In the genomic region with DNA sequence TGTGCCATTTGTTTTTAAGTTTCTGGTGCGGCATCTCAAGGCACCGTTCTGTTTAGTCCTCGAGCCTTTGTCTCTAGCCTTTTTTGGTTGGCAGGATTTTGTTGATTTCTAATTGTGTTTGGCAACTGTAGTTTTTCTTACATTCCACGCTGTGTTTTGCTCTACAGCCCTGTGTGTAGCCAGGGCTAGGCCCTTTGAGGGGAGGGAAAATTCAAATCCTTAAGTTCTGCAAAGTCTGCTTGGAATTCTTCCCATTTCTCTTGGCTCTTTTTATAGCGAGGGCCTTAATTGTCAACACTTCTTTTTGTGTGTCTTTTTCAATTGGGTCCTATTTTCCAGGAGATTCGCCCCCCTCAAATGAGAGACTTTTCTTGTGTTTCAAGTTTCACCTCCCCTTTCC, we compare ENCODE assay signal across 19 mouse cellular contexts.
DNase-seq lines count a peak whose midpoint lies in the region; ATAC-seq and TF ChIP-seq lines count a peak whose summit lies in the region.
"Had no signal": no experiment of that assay in that cellular context is flagged by ENCODE, and none has a peak within 500 bp of the region (broad histone marks: within the 10 kb centered on the region; RNA-seq: fewer than 3 reads in every experiment).

No protein-coding gene starts in this region.

- no peak for TF ChIP-seq POLR2A in brain, embryonic 14.5 days (IDR thresholded peaks at IDR 0.05; ENCODE audit: borderline replicate concordance, extremely low read depth, insufficient read depth, insufficient read length, poor library complexity, severe bottlenecking)

- peak overlapping the region; percentile 78; the same call in 1 of the 2 replicates for H3K27ac ChIP-seq in hindbrain, embryonic 10.5 days
- no peak overlapping the region for H3K27ac ChIP-seq in hindbrain, embryonic 11.5 days (ENCODE audit: low read depth, low read length)
- H3K27ac ChIP-seq in embryonic facial prominence, embryonic 10.5 days (replicated peaks), result 0 out of 2 replicates have a peak overlapping the region, but pooled peaks have one; percentile 41
- H3K27ac ChIP-seq in limb, embryonic 10.5 days, result no peak overlapping the region
- H3K27ac ChIP-seq: embryonic facial prominence, embryonic 12.5 days; hindbrain, embryonic 15.5 days had no signal

- no peak for DNase-seq in hindbrain, embryonic 10.5 days (ENCODE audit: low spot score)
- DNase-seq in hindbrain, embryonic 11.5 days (ENCODE audit: low spot score), result no peak
- DNase-seq in brain, embryonic 14.5 days (ENCODE audit: low read depth), result peak; percentile 84
- no peak for DNase-seq in embryonic facial prominence, embryonic 10.5 days (ENCODE audit: low spot score)
- DNase-seq in limb, embryonic 10.5 days (ENCODE audit: low spot score), result peak; percentile 21
- DNase-seq in adrenal gland, postnatal 25 days, result no peak
- DNase-seq: adrenal gland, adult 2 months; adrenal gland, postnatal 36 days; cerebellum, adult 11 months; cerebellum, adult 8-10 months; cerebellum, postnatal 14 days; embryo, embryonic 11 days; gastrocnemius, postnatal 14 days; heart, postnatal 36 days; kidney, adult 11 months; kidney, adult 9 months had no signal

- H3K36me3 ChIP-seq in hindbrain, embryonic 10.5 days, result no peaks in the 10 kb centered on the region
- H3K36me3 ChIP-seq in hindbrain, embryonic 11.5 days (ENCODE audit: control insufficient read depth, insufficient read depth, low read length), result no peaks in the 10 kb centered on the region
- H3K36me3 ChIP-seq in embryonic facial prominence, embryonic 10.5 days (replicated peaks), result no peaks in the 10 kb centered on the region
- H3K36me3 ChIP-seq in limb, embryonic 10.5 days, result no peaks in the 10 kb centered on the region
- H3K36me3 ChIP-seq: embryonic facial prominence, embryonic 12.5 days; heart, embryonic 12.5 days; hindbrain, embryonic 15.5 days had no signal

- H3K4me2 ChIP-seq in hindbrain, embryonic 11.5 days (replicated peaks; ENCODE audit: low read depth, low read length), result no peak overlapping the region
- H3K4me2 ChIP-seq: embryonic facial prominence, embryonic 12.5 days had no signal

- no peaks in the 10 kb centered on the region for H3K9me3 ChIP-seq in hindbrain, embryonic 10.5 days
- no peaks in the 10 kb centered on the region for H3K9me3 ChIP-seq in hindbrain, embryonic 11.5 days (ENCODE audit: control insufficient read depth, low read length)
- no peaks in the 10 kb centered on the region for H3K9me3 ChIP-seq in embryonic facial prominence, embryonic 10.5 days
- H3K9me3 ChIP-seq in limb, embryonic 10.5 days (replicated peaks), result no peaks in the 10 kb centered on the region
- H3K9me3 ChIP-seq: embryonic facial prominence, embryonic 12.5 days; heart, embryonic 12.5 days; hindbrain, embryonic 15.5 days had no signal

- H3K4me1 ChIP-seq in hindbrain, embryonic 10.5 days (replicated peaks), result peaks cover 61% of the 10 kb centered on the region
- H3K4me1 ChIP-seq in hindbrain, embryonic 11.5 days (replicated peaks; ENCODE audit: control insufficient read depth, insufficient read depth, low read length), result peaks cover 8% of the 10 kb centered on the region
- peaks cover 48% of the 10 kb centered on the region for H3K4me1 ChIP-seq in embryonic facial prominence, embryonic 10.5 days
- peaks cover 41% of the 10 kb centered on the region for H3K4me1 ChIP-seq in limb, embryonic 10.5 days

- H3K9ac ChIP-seq in hindbrain, embryonic 11.5 days (ENCODE audit: low read depth, low read length), result no peak overlapping the region
- H3K9ac ChIP-seq: embryonic facial prominence, embryonic 12.5 days; hindbrain, embryonic 15.5 days had no signal

- ATAC-seq in hindbrain, embryonic 11.5 days (ENCODE audit: low FRiP score), result no peak

- TF ChIP-seq CTCF in brain, embryonic 14.5 days (IDR thresholded peaks at IDR 0.05; ENCODE audit: borderline replicate concordance, extremely low read depth, insufficient read depth, insufficient read length), result no peak

- 24% methylated on average over 6 of the region's 6 CpGs for WGBS in hindbrain, embryonic 10.5 days
- WGBS in hindbrain, embryonic 11.5 days, result 25% methylated on average over 6 of the region's 6 CpGs
- WGBS in embryonic facial prominence, embryonic 10.5 days, result 54% methylated on average over 6 of the region's 6 CpGs
- 56% methylated on average over 6 of the region's 6 CpGs for WGBS in limb, embryonic 10.5 days

- 0 out of 2 replicates have a peak, but pooled peaks cover 3% of the 10 kb centered on the region for H3K27me3 ChIP-seq in hindbrain, embryonic 10.5 days (ENCODE audit: insufficient read depth, poor library complexity, severe bottlenecking)
- no peaks in the 10 kb centered on the region for H3K27me3 ChIP-seq in hindbrain, embryonic 11.5 days (ENCODE audit: control insufficient read depth, insufficient read depth, low read length)
- no peaks in the 10 kb centered on the region for H3K27me3 ChIP-seq in embryonic facial prominence, embryonic 10.5 days (replicated peaks; ENCODE audit: low read depth, poor library complexity, severe bottlenecking)
- no peaks in the 10 kb centered on the region for H3K27me3 ChIP-seq in limb, embryonic 10.5 days (ENCODE audit: low read depth, poor library complexity, severe bottlenecking)
- H3K27me3 ChIP-seq: embryonic facial prominence, embryonic 12.5 days; heart, embryonic 12.5 days; hindbrain, embryonic 15.5 days had no signal

- H3K4me3 ChIP-seq in hindbrain, embryonic 10.5 days, result no peak overlapping the region
- no peak overlapping the region for H3K4me3 ChIP-seq in hindbrain, embryonic 11.5 days (ENCODE audit: low read depth, low read length)
- no peak overlapping the region for H3K4me3 ChIP-seq in embryonic facial prominence, embryonic 10.5 days
- H3K4me3 ChIP-seq in limb, embryonic 10.5 days, result no peak overlapping the region
- H3K4me3 ChIP-seq: embryonic facial prominence, embryonic 12.5 days; heart, embryonic 12.5 days; hindbrain, embryonic 15.5 days had no signal

Comparison
In these comparisons a context has a peak if more than half of its experiments do, and no peak if none do; other contexts are left out.
1. H3K27ac ChIP-seq: peak in hindbrain, embryonic 10.5 days (single experiment) and embryonic facial prominence, embryonic 10.5 days (single experiment); none in hindbrain, embryonic 11.5 days (single experiment) and limb, embryonic 10.5 days (single experiment).
2. DNase-seq: peak in brain, embryonic 14.5 days (single experiment) and limb, embryonic 10.5 days (single experiment); none in hindbrain, embryonic 10.5 days (single experiment), hindbrain, embryonic 11.5 days (single experiment), embryonic facial prominence, embryonic 10.5 days (single experiment) and adrenal gland, postnatal 25 days (single experiment).